Mouse (Mus musculus): Measurements from ENCODE around the gene Chrna10. TPM values are rescaled to one million over a fixed set of nuclear protein-coding genes. Genes with fewer than 3 reads are reported as not detected.

Chrna10 gene
- total and polyA plus RNA-seq, 3 experiments = 0.22 TPM; not detected in 2

- DNase-seq = no peak
These were observed 34.8 kb downstream of the Chrna10 start for GRCm38 (mm10) chr7:102081784-102082183.

- no peak for DNase-seq
These were observed 36.3 kb downstream of the Chrna10 start for GRCm38 (mm10) chr7:102080311-102080710.

GRCm38 (mm10) chr7:102078517-102078916 lies 38.1 kb downstream of the Chrna10 start:
- DNase-seq = peak; percentile 34

GRCm38 (mm10) chr7:102076714-102077296 lies 39.8 kb downstream of the Chrna10 start:
- DNase-seq = no peak

GRCm38 (mm10) chr7:102066363-102066762 lies 50.3 kb downstream of the Chrna10 start:
- no peak for DNase-seq

GRCm38 (mm10) chr7:102065046-102065891 lies 51.4 kb downstream of the Chrna10 start, which contains the start of the genes Rnf121, Xndc1 and Xntrpc:
Gene Rnf121 (minus strand): TSS chr7:102065469.
Gene Xndc1 (plus strand): TSS chr7:102065511.
Gene Xntrpc (plus strand): TSS chr7:102065713.
- DNase-seq = peak; percentile 96

- DNase-seq = no peak
These were observed 52.0 kb downstream of the Chrna10 start for GRCm38 (mm10) chr7:102064655-102065045.

- no peak for DNase-seq
These were observed 52.7 kb downstream of the Chrna10 start for GRCm38 (mm10) chr7:102063891-102064290.

GRCm38 (mm10) chr7:102062203-102062602 lies 54.4 kb downstream of the Chrna10 start:
- no peak for DNase-seq

GRCm38 (mm10) chr7:102061353-102061752 lies 55.3 kb downstream of the Chrna10 start:
- DNase-seq = no peak

Other genes starting within 250 kb of the Chrna10 start
- gene Folr1, start 246.0 kb downstream of the Chrna10 start, total RNA-seq (2021) = 10 to 100 TPM in 1 of 2 experiments, under 1 TPM in 1; 0.86 to 22.0 TPM
- 1.3 and 2.6 TPM in 2 replicates for gene Folr1, start 246.0 kb downstream of the Chrna10 start, polyA plus RNA-seq (2012; rRNA removed)
- 100 to 1,000 TPM; 106 to 131 TPM for gene Lamtor1, start 210.9 kb downstream of the Chrna10 start, total RNA-seq (2021)
- gene Lamtor1, start 210.9 kb downstream of the Chrna10 start, polyA plus RNA-seq (2012; rRNA removed) = 298 TPM in 2 replicates
- not detected for gene Tomt, start 210.5 kb downstream of the Chrna10 start, total RNA-seq (2021)
- gene Tomt, start 210.5 kb downstream of the Chrna10 start, polyA plus RNA-seq (2012; rRNA removed) = not detected in 2 replicates
- 10 to 100 TPM; 11.7 to 17.3 TPM for gene Lrrc51, start 182.9 kb downstream of the Chrna10 start, total RNA-seq (2021)
- gene Lrrc51, start 182.9 kb downstream of the Chrna10 start, polyA plus RNA-seq (2012; rRNA removed) = 9.4 and 10.3 TPM in 2 replicates
- gene Numa1, start 182.7 kb downstream of the Chrna10 start, total RNA-seq (2021) = 100 to 1,000 TPM; 167 to 176 TPM
- gene Numa1, start 182.7 kb downstream of the Chrna10 start, polyA plus RNA-seq (2012; rRNA removed) = 89.3 and 96.6 TPM in 2 replicates
- gene Il18bp, start 98.1 kb downstream of the Chrna10 start, total RNA-seq (2021) = 10 to 100 TPM in 1 of 2 experiments, 1 to 10 TPM in 1; 6.1 to 22.2 TPM
- 15.5 and 18.2 TPM in 2 replicates for gene Il18bp, start 98.1 kb downstream of the Chrna10 start, polyA plus RNA-seq (2012; rRNA removed)
- 10 to 100 TPM; 28.5 to 36.9 TPM for gene Rnf121, start 51.4 kb downstream of the Chrna10 start, total RNA-seq (2021)
- gene Rnf121, start 51.4 kb downstream of the Chrna10 start, polyA plus RNA-seq (2012; rRNA removed) = 12.3 and 12.8 TPM in 2 replicates
- gene Xndc1, start 51.3 kb downstream of the Chrna10 start, total RNA-seq (2021) = 10 to 100 TPM; 11.8 to 12.0 TPM
- gene Xndc1, start 51.3 kb downstream of the Chrna10 start, polyA plus RNA-seq (2012; rRNA removed) = 22.3 and 29.9 TPM in 2 replicates
- under 1 TPM; 0.63 to 0.79 TPM for gene Xntrpc, start 51.1 kb downstream of the Chrna10 start, total RNA-seq (2021)
- 2.4 and 2.5 TPM in 2 replicates for gene Xntrpc, start 51.1 kb downstream of the Chrna10 start, polyA plus RNA-seq (2012; rRNA removed)
- under 1 TPM in 1 of 2 experiments, not detected in 1; 0.35 TPM for gene Trpc2, start 33.7 kb downstream of the Chrna10 start, total RNA-seq (2021)
- not detected in 2 replicates for gene Trpc2, start 33.7 kb downstream of the Chrna10 start, polyA plus RNA-seq (2012; rRNA removed)
- gene Art1, start 15.1 kb downstream of the Chrna10 start, total RNA-seq (2021) = not detected
- 0.28 TPM in 1 of 2 replicates, not detected in the other for gene Art1, start 15.1 kb downstream of the Chrna10 start, polyA plus RNA-seq (2012; rRNA removed)
- gene Art5, start 7.3 kb downstream of the Chrna10 start, total RNA-seq (2021) = not detected
- 0.09 and 0.35 TPM in 2 replicates for gene Art5, start 7.3 kb downstream of the Chrna10 start, polyA plus RNA-seq (2012; rRNA removed)
- gene Nup98, start 93.3 kb upstream of the Chrna10 start, total RNA-seq (2021) = 10 to 100 TPM; 47.8 to 84.4 TPM
- gene Nup98, start 93.3 kb upstream of the Chrna10 start, polyA plus RNA-seq (2012; rRNA removed) = 10.1 and 13.5 TPM in 2 replicates
- 10 to 100 TPM; 62.6 to 96.0 TPM for gene Pgap2, start 93.4 kb upstream of the Chrna10 start, total RNA-seq (2021)
- gene Pgap2, start 93.4 kb upstream of the Chrna10 start, polyA plus RNA-seq (2012; rRNA removed) = 320 and 360 TPM in 2 replicates
- 10 to 100 TPM; 48.0 to 62.7 TPM for gene Rhog, start 139.2 kb upstream of the Chrna10 start, total RNA-seq (2021)
- gene Rhog, start 139.2 kb upstream of the Chrna10 start, polyA plus RNA-seq (2012; rRNA removed) = 60.0 and 69.0 TPM in 2 replicates
- gene Stim1, start 151.0 kb upstream of the Chrna10 start, total RNA-seq (2021) = 10 to 100 TPM; 68.2 to 74.8 TPM
- gene Stim1, start 151.0 kb upstream of the Chrna10 start, polyA plus RNA-seq (2012; rRNA removed) = 68.4 and 77.7 TPM in 2 replicates